Mouse (Mus musculus): ENCODE data around the gene Ube2ql1.

DNA sequence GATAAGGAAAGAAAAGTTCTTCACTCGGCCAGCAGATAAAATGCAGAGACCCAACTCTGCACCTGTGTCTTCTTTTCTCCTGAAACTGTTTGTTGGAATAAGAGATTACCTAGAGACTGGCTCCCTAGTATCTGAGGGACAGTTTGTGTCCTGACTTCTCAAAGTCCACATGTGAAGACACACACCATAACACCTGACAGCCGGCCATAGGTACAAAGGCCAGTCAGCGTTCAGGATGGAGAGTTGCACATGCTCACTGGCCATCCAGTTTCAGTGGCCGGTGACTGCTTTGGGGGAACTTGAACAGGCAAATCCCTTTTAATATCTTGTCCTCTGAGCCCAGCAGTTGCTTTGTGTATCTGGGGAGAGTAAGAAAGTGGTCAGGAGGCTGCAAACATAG is 38.3 kb downstream of the Ube2ql1 start:
- TF ChIP-seq POLR2A (IDR thresholded peaks at IDR 0.05; ENCODE audit: insufficient read depth, low read length), result no peak
- TF ChIP-seq EP300 (IDR thresholded peaks at IDR 0.05; ENCODE audit: insufficient read depth, low read depth, low read length), result no peak
- no peak for TF ChIP-seq CTCF (IDR thresholded peaks at IDR 0.05; ENCODE audit: low read depth, low read length)
